Mouse (Mus musculus): ENCODE measurements around the gene Hist1h3g.

DNA sequence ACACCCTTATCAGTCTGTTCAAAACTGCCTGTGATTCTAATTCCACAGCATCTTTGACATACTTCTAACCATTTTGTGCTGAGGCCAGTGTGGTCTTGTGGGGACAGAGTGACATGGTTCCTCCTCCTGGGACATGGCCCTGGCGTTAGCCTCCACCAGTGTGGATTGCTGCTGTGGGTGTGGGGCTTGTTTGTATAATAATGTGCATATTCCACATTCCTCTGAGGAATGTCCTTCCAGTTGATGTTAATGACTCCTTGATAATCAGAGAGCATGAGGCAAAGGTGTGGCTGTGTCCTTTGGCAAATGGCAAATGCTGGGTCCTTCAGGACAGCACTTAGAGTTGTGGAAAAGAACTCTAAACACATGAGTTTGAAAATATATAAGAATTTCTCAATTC is 21.7 kb upstream of the Hist1h3g start:
- TF ChIP-seq CTCF (IDR thresholded peaks at IDR 0.05; ENCODE audit: control insufficient read depth, insufficient read depth, insufficient read length): no peak
- no peak for TF ChIP-seq CEBPB (IDR thresholded peaks at IDR 0.05; ENCODE audit: low read depth)
- TF ChIP-seq FOSL1 (IDR thresholded peaks at IDR 0.05; ENCODE audit: insufficient read depth, low read length, poor library complexity, severe bottlenecking): no peak
- TF ChIP-seq MYOD1 (IDR thresholded peaks at IDR 0.05; ENCODE audit: control insufficient read depth, insufficient read length, low read depth): no peak
- TF ChIP-seq MAX (IDR thresholded peaks at IDR 0.05): no peak
- TF ChIP-seq USF1 (IDR thresholded peaks at IDR 0.05; ENCODE audit: low read depth): no peak
- TF ChIP-seq MYOG (IDR thresholded peaks at IDR 0.05; ENCODE audit: control insufficient read depth, extremely low read depth, insufficient read length): no peak

Measured in C2C12 (cell line).